Mouse (Mus musculus): Measurements from ENCODE around the gene Akap9. TPM values are rescaled to one million over a fixed set of nuclear protein-coding genes. Genes with fewer than 3 reads are reported as not detected.
"Not testable (repeated sequence)": the region's sequence is repeated elsewhere in the genome, so short reads cannot be mapped to it uniquely, and the experiment has no call there.

The Akap9 gene
- polyA plus RNA-seq, 1 experiment from 2014 or later: 316 TPM

- no peak for ATAC-seq (ENCODE audit: low FRiP score, low read depth)
- no peaks in the 10 kb centered on the region for H3K27me3 ChIP-seq
- no peak overlapping the region for H3K27ac ChIP-seq (replicated peaks)
- no peak overlapping the region for H3K4me2 ChIP-seq
- H3K36me3 ChIP-seq: peaks cover 8% of the 10 kb centered on the region; the same call in 1 of the 2 replicates
- no peak overlapping the region for H3K4me3 ChIP-seq
- no peak overlapping the region for H3K9ac ChIP-seq
- H3K9me3 ChIP-seq: no peaks in the 10 kb centered on the region
- 91% methylated on average over 5 of the region's 5 CpGs for whole genome bisulfite sequencing
- peaks cover 24% of the 10 kb centered on the region for H3K4me1 ChIP-seq (replicated peaks)
These were observed 7.4 kb downstream of the Akap9 start for GRCm38 (mm10) chr5:3935266-3935665.

- no peak for ATAC-seq (ENCODE audit: low FRiP score, low read depth)
- Histone ChIP-seq H3K9me3 (no peaks in the 10 kb centered on the region), H3K27ac (replicated peaks) (no peak overlapping the region), H3K27me3 (no peaks in the 10 kb centered on the region), H3K9ac (no peak overlapping the region), H3K36me3 (peaks cover 8% of the 10 kb centered on the region; the same call in 1 of the 2 replicates), H3K4me3 (no peak overlapping the region), H3K4me1 (replicated peaks) (peaks cover 17% of the 10 kb centered on the region), H3K4me2 (no peak overlapping the region)
- WGBS: 88% methylated on average over 8 of the region's 8 CpGs
These were observed 8.1 kb downstream of the Akap9 start for GRCm38 (mm10) chr5:3935778-3936554.

GRCm38 (mm10) chr5:3938905-3939304 lies 11.1 kb downstream of the Akap9 start:
- no peaks in the 10 kb centered on the region for H3K9me3 ChIP-seq
- H3K9ac ChIP-seq: no peak overlapping the region
- H3K36me3 ChIP-seq: peaks cover 12% of the 10 kb centered on the region; the same call in 1 of the 2 replicates
- H3K27me3 ChIP-seq: no peaks in the 10 kb centered on the region
- H3K4me2 ChIP-seq: no peak overlapping the region
- no peak overlapping the region for H3K4me3 ChIP-seq
- no peak for ATAC-seq (ENCODE audit: low FRiP score, low read depth)
- H3K27ac ChIP-seq (replicated peaks): no peak overlapping the region
- WGBS: 99% methylated on average over 3 of the region's 3 CpGs
- peaks cover 5% of the 10 kb centered on the region; the same call in 1 of the 2 replicates for H3K4me1 ChIP-seq (replicated peaks)

GRCm38 (mm10) chr5:3939335-3939734 lies 11.5 kb downstream of the Akap9 start:
- Histone ChIP-seq H3K4me2 (no peak overlapping the region), H3K27ac (replicated peaks) (no peak overlapping the region), H3K4me3 (no peak overlapping the region), H3K4me1 (replicated peaks) (peaks cover 5% of the 10 kb centered on the region; the same call in 1 of the 2 replicates), H3K9ac (no peak overlapping the region), H3K27me3 (no peaks in the 10 kb centered on the region), H3K9me3 (no peaks in the 10 kb centered on the region), H3K36me3 (peaks cover 12% of the 10 kb centered on the region; the same call in 1 of the 2 replicates)
- no peak for ATAC-seq (ENCODE audit: low FRiP score, low read depth)
- 98% methylated on average over 5 of the region's 5 CpGs for WGBS

DNA sequence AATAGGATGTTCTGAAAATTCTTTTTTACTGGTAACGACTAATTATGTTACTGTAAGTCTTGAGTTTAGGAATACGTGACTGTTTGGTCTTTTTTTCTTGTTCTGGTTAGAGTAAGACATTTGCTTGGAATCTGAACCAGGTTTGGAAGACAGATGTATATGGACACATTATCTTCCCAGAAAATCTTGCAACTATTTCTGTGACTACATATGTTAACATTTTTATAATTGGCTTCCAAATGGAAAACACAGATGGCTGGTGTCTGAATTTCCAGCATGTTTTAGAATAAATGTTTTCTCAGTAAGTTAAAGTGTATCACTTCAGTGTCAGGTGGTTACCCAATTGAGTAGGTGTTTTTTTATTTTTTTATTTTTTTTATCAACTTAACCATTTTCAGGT lies 13.4 kb downstream of the Akap9 start:
- Histone ChIP-seq H3K4me1 (replicated peaks) (peaks cover 5% of the 10 kb centered on the region; the same call in 1 of the 2 replicates), H3K4me2 (no peak overlapping the region), H3K27ac (replicated peaks) (no peak overlapping the region), H3K9ac (no peak overlapping the region), H3K9me3 (no peaks in the 10 kb centered on the region), H3K36me3 (peaks cover 12% of the 10 kb centered on the region; the same call in 1 of the 2 replicates), H3K27me3 (no peaks in the 10 kb centered on the region), H3K4me3 (no peak overlapping the region)
- WGBS: 95% methylated on average over 2 of the region's 2 CpGs
- ATAC-seq (ENCODE audit: low FRiP score, low read depth): no peak

DNA sequence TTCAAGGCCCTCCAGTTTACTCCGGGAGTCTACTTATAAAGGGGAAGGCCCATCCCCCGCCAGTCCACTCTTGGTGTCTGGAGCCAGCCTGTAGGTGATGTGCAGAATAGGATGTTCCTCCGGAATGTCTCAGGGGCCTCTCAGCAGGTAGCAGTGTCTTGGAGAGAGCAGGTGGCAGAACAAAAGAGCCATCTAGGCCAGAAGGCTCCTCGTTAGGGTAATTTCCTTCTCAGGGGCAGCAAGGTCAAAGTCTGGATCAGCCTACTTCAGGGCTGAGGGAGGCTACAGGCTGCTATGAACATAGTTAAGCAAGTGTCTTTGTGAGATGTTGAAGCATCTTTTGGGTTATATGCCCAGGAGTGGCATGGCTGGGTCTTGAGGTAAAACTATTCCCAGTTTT lies 15.3 kb downstream of the Akap9 start:
- 58% methylated on average over 4 of the region's 4 CpGs for WGBS
- H3K9me3 ChIP-seq; ATAC-seq (ENCODE audit: low FRiP score, low read depth); H3K27ac ChIP-seq (replicated peaks); H3K27me3 ChIP-seq; H3K4me3 ChIP-seq; H3K9ac ChIP-seq; H3K4me1 ChIP-seq (replicated peaks); H3K4me2 ChIP-seq: not testable (repeated sequence)
- peaks cover 12% of the 10 kb centered on the region; the same call in 1 of the 2 replicates for H3K36me3 ChIP-seq

- H3K27me3 ChIP-seq: no peaks in the 10 kb centered on the region
- H3K36me3 ChIP-seq: peaks cover 69% of the 10 kb centered on the region
- H3K9me3 ChIP-seq: no peaks in the 10 kb centered on the region
- no peak overlapping the region for H3K4me3 ChIP-seq
- 97% methylated on average over 6 of the region's 6 CpGs for WGBS
- H3K4me2 ChIP-seq: no peak overlapping the region
- no peak for ATAC-seq (ENCODE audit: low FRiP score, low read depth)
- H3K27ac ChIP-seq (replicated peaks): no peak overlapping the region
- H3K9ac ChIP-seq: no peak overlapping the region
- no peaks in the 10 kb centered on the region for H3K4me1 ChIP-seq (replicated peaks)
These were observed 24.6 kb downstream of the Akap9 start for GRCm38 (mm10) chr5:3952498-3952897.

- Histone ChIP-seq H3K27ac (replicated peaks) (no peak overlapping the region), H3K27me3 (no peaks in the 10 kb centered on the region), H3K36me3 (peaks cover 72% of the 10 kb centered on the region), H3K4me2 (no peak overlapping the region), H3K9me3 (no peaks in the 10 kb centered on the region), H3K4me3 (no peak overlapping the region), H3K9ac (no peak overlapping the region), H3K4me1 (replicated peaks) (no peaks in the 10 kb centered on the region)
- ATAC-seq (ENCODE audit: low FRiP score, low read depth): no peak
- 88% methylated on average over 1 of the region's 1 CpGs for WGBS
These were observed 26.7 kb downstream of the Akap9 start for GRCm38 (mm10) chr5:3954541-3954940.

GRCm38 (mm10) chr5:3961286-3961685 lies 33.4 kb downstream of the Akap9 start:
- no peaks in the 10 kb centered on the region for H3K4me1 ChIP-seq (replicated peaks)
- H3K4me3 ChIP-seq: no peak overlapping the region
- WGBS: 97% methylated on average over 7 of the region's 7 CpGs
- no peak overlapping the region for H3K4me2 ChIP-seq
- no peak for ATAC-seq (ENCODE audit: low FRiP score, low read depth)
- H3K9ac ChIP-seq: no peak overlapping the region
- peaks cover 75% of the 10 kb centered on the region for H3K36me3 ChIP-seq
- H3K27ac ChIP-seq (replicated peaks): no peak overlapping the region
- no peaks in the 10 kb centered on the region for H3K9me3 ChIP-seq
- no peaks in the 10 kb centered on the region for H3K27me3 ChIP-seq

DNA sequence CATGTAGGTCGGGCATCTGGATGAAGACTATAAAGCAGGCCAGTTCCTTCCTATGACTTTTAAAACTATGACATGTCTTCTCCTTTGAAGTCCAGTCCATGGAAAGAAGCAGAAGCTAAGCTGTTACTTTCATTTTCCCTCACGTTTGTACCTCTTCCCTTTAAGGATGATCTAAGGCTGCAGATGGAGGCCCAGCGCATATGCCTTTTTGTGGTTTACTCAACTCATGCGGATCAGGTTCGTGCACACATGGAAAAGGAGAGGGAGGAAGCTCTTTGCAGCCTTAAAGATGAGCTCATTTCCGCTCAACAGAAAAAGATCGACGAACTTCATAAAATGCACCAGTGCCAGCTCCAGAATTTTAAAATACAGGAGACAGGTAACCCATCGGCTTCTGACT lies 40.6 kb downstream of the Akap9 start:
- Histone ChIP-seq H3K9me3 (no peaks in the 10 kb centered on the region), H3K4me1 (replicated peaks) (no peaks in the 10 kb centered on the region), H3K27ac (replicated peaks) (no peak overlapping the region), H3K27me3 (no peaks in the 10 kb centered on the region), H3K4me2 (no peak overlapping the region), H3K9ac (no peak overlapping the region), H3K4me3 (no peak overlapping the region), H3K36me3 (peaks cover 69% of the 10 kb centered on the region)
- 93% methylated on average over 9 of the region's 9 CpGs for WGBS
- ATAC-seq (ENCODE audit: low FRiP score, low read depth): no peak

- Histone ChIP-seq H3K4me3 (no peak overlapping the region), H3K36me3 (peaks cover 71% of the 10 kb centered on the region), H3K9ac (no peak overlapping the region), H3K9me3 (no peaks in the 10 kb centered on the region), H3K4me1 (replicated peaks) (no peaks in the 10 kb centered on the region), H3K27me3 (no peaks in the 10 kb centered on the region), H3K27ac (replicated peaks) (no peak overlapping the region), H3K4me2 (no peak overlapping the region)
- no peak for ATAC-seq (ENCODE audit: low FRiP score, low read depth)
- 95% methylated on average over 6 of the region's 6 CpGs for WGBS
These were observed 41.3 kb downstream of the Akap9 start for GRCm38 (mm10) chr5:3969114-3969513.

DNA sequence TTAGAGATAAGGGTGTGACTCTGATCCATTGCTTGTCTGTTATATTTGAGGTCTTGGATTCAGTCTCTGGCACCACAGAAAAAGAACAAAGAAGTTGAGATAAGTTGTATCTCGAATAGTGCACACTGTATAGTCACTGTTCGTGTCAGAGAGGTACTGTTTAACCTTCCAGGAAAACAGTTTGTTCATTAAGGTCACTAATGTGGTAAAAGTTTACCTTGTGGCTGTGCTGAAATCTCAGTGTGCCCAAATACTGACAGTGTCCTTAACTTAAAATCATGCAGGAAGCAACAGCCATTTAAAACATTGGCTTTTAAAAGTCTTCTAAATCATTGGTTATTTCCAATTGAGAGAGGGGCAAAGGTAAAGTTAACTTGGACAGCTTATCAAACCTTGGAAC lies 43.1 kb downstream of the Akap9 start:
- H3K4me2 ChIP-seq: no peak overlapping the region
- 94% methylated on average over 2 of the region's 2 CpGs for WGBS

More for the DNA sequence above, 43.1 kb downstream of the Akap9 start:
- no peak for ATAC-seq (ENCODE audit: low FRiP score, low read depth)
- H3K4me1 ChIP-seq (replicated peaks): no peaks in the 10 kb centered on the region
- H3K27ac ChIP-seq (replicated peaks): no peak overlapping the region
- H3K9ac ChIP-seq: no peak overlapping the region
- no peak overlapping the region for H3K4me3 ChIP-seq
- no peaks in the 10 kb centered on the region for H3K27me3 ChIP-seq
- no peaks in the 10 kb centered on the region for H3K9me3 ChIP-seq
- H3K36me3 ChIP-seq: peaks cover 74% of the 10 kb centered on the region
